Mouse (Mus musculus) kidney, embryonic 16.5 days (tissue): ENCODE measurements around the gene Spaca9. TPM values are rescaled to one million over a fixed set of nuclear protein-coding genes. Genes with fewer than 3 reads are reported as not detected.

Experiments
- microRNA-seq: library from miRNA; unstranded; fragments of <30 nt; microRNA quantifications from one replicate; pipeline ENCODE4, GENCODE M21; 2016
- polyA plus RNA-seq: library from polyadenylated mRNA; unstranded; fragments of >200 nt; fragmentation: Nextera tagmentation; extraction: Ambion mirVana; gene quantifications from 2 replicates; pipeline ENCODE4 v1.2.1, GENCODE M21; 2015

Gene Spaca9
- polyA plus RNA-seq, 1 experiment from 2014 or later = 2.7 TPM

Small RNA genes within 50 kb of the gene (microRNA-seq; reads per million reads assigned to microRNA genes)
- 2.8 reads per million, percentile 13 among the genes with 10 or more reads in this experiment for gene Mir3088

Other genes starting within 250 kb of the Spaca9 start
- gene 1700007K13Rik, start 233.4 kb downstream of the Spaca9 start, polyA plus RNA-seq = 0.22 and 0.94 TPM in 2 replicates
- gene Mrps2, start 231.7 kb downstream of the Spaca9 start, polyA plus RNA-seq = 70.8 and 74.2 TPM in 2 replicates
- gene Gbgt1, start 202.8 kb downstream of the Spaca9 start, polyA plus RNA-seq = 5.5 and 6.3 TPM in 2 replicates
- gene Gm10134, start 193.6 kb downstream of the Spaca9 start, polyA plus RNA-seq = 8.3 and 9.8 TPM in 2 replicates
- gene Ralgds, start 186.6 kb downstream of the Spaca9 start, polyA plus RNA-seq = 24.7 and 28.7 TPM in 2 replicates
- gene Cel, start 136.3 kb downstream of the Spaca9 start, polyA plus RNA-seq = not detected in 2 replicates
- 48.5 and 49.7 TPM in 2 replicates for gene Gtf3c5, start 116.0 kb downstream of the Spaca9 start, polyA plus RNA-seq
- 0.33 and 0.42 TPM in 2 replicates for gene Gfi1b, start 77.7 kb downstream of the Spaca9 start, polyA plus RNA-seq
- 23.1 and 23.3 TPM in 2 replicates for gene Tsc1, start 58.5 kb downstream of the Spaca9 start, polyA plus RNA-seq
- 0.94 and 1.2 TPM in 2 replicates for gene Ak8, start 437 bp upstream of the Spaca9 start, polyA plus RNA-seq
- gene Gtf3c4, start 140.6 kb upstream of the Spaca9 start, polyA plus RNA-seq = 16.0 and 16.7 TPM in 2 replicates
- gene Ddx31, start 140.7 kb upstream of the Spaca9 start, polyA plus RNA-seq = 14.1 and 14.3 TPM in 2 replicates
- not detected in 2 replicates for gene Barhl1, start 216.9 kb upstream of the Spaca9 start, polyA plus RNA-seq